Mouse (Mus musculus) hindbrain, embryonic 11.5 days (tissue): ENCODE measurements around the gene St8sia1. TPM values are rescaled to one million over a fixed set of nuclear protein-coding genes. Genes with fewer than 3 reads are reported as not detected.

ENCODE experiments used
- ATAC-seq: fragments of 200-750 bp; cut with Nextera tagmentation; 2 replicates; pipeline ENCODE4 v1.8.0; 2017; ENCODE audit warnings: mild to moderate bottlenecking, moderate TSS enrichment, moderate library complexity; ENCODE audit not compliant: low FRiP score
- DNase-seq: peaks from one replicate; pipeline ENCODE4 v3.0.0-alpha.2; 2015; ENCODE audit warnings: low spot score
- H3K27ac ChIP-seq: fragments of 300-500 bp; sonication (generic); 2 replicates; pipeline ENCODE4 v1.5.1; 2014; ENCODE audit warnings: mild to moderate bottlenecking, low read depth, low read length
- H3K27me3 ChIP-seq: fragments of 300-500 bp; sonication (generic); 2 replicates; pipeline ENCODE4 v1.6.1; 2014; ENCODE audit warnings: mild to moderate bottlenecking, low read length, moderate library complexity, mixed read lengths; ENCODE audit not compliant: control insufficient read depth, insufficient read depth
- H3K36me3 ChIP-seq: fragments of 300-500 bp; sonication (generic); 2 replicates; pipeline ENCODE4 v1.6.1; 2014; ENCODE audit warnings: mild to moderate bottlenecking, low read length, moderate library complexity, mixed read lengths; ENCODE audit not compliant: control insufficient read depth, insufficient read depth
- H3K4me1 ChIP-seq: fragments of 300-500 bp; sonication (generic); replicated peaks from 2 replicates; pipeline ENCODE4 v1.6.1; 2014; ENCODE audit warnings: low read length, mixed read lengths; ENCODE audit not compliant: control insufficient read depth, insufficient read depth
- H3K4me2 ChIP-seq: fragments of 300-500 bp; sonication (generic); replicated peaks from 2 replicates; pipeline ENCODE4 v1.6.1; 2014; ENCODE audit warnings: mild to moderate bottlenecking, low read depth, low read length
- H3K4me3 ChIP-seq: fragments of 300-500 bp; sonication (generic); 2 replicates; pipeline ENCODE4 v1.5.1; 2014; ENCODE audit warnings: low read depth, low read length
- H3K9ac ChIP-seq: fragments of 300-500 bp; sonication (generic); 2 replicates; pipeline ENCODE4 v1.6.1; 2014; ENCODE audit warnings: low read depth, low read length
- H3K9me3 ChIP-seq: fragments of 300-500 bp; sonication (generic); 2 replicates; pipeline ENCODE4 v1.6.1; 2016; ENCODE audit warnings: low read length; ENCODE audit not compliant: control insufficient read depth
- WGBS: fragments of 180-500 bp; shearing (Covaris S2); extraction: QIAGEN DNeasy Blood & Tissue Kit; methylation state at CpG from one replicate; pipeline ENCODE4 v1.1.7; 2014; 5-methylcytosine and 5-hydroxymethylcytosine counted together
- polyA plus RNA-seq: library from polyadenylated mRNA; unstranded; fragments of >200 nt; fragmentation: Nextera tagmentation; extraction: Ambion mirVana; gene quantifications from 2 replicates; pipeline ENCODE4 v1.2.1, GENCODE M21; 2014

The St8sia1 gene
- polyA plus RNA-seq, 1 experiment from 2014 or later, result 5.1 TPM

DNA sequence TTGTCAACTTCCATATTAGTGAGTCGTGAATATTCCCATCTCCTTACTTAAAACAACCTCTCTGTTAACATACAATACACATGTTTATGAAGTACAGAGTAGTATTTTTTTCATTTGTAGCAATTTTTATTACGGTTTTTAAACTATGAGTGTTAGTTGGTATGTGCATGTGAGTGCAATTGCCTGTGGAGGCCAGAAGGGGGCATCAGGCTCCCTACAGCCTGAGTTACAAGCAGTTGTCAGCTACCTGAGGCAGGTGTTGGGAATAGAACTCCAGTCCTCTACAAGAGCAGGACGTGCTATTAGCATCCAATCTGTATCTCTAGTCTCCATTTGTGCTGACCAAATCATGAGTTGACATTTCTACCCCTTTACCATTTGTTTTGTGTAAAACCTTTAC, 19.8 kb downstream of the St8sia1 start:
- WGBS, result 95% methylated on average over 3 of the region's 3 CpGs

DNA sequence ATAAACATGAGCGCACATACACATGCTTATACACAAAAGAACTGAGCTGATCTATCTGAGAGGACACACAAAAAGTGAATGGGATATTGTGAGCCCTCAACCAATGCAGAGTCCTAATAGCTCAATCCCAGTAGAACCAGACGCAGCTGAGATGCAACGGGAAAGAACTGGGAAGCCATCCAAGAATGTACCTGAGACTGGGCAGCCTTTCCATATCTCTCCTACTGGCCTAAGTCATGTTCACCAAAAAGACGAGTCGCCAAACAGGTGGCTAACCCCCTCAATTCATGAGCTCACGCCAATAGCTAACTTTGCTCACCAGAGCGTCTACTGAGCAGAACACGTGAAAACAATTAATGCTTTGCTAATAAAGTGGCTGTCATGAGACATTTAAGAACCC, 20.8 kb downstream of the St8sia1 start:
- Histone ChIP-seq H3K9me3 (no peaks in the 10 kb centered on the region), H3K27me3 (no peaks in the 10 kb centered on the region), H3K9ac (no peak overlapping the region), H3K27ac (no peak overlapping the region), H3K4me1 (no peaks in the 10 kb centered on the region), H3K4me2 (no peak overlapping the region), H3K4me3 (no peak overlapping the region), H3K36me3 (no peaks in the 10 kb centered on the region)
- WGBS, result 96% methylated on average over 8 of the region's 8 CpGs
- no peak for ATAC-seq
- no peak for DNase-seq

More for the DNA sequence above, 19.8 kb downstream of the St8sia1 start:
- Histone ChIP-seq H3K27ac (no peak overlapping the region), H3K4me1 (no peaks in the 10 kb centered on the region), H3K4me3 (no peak overlapping the region), H3K9me3 (no peaks in the 10 kb centered on the region), H3K9ac (no peak overlapping the region), H3K4me2 (no peak overlapping the region), H3K36me3 (no peaks in the 10 kb centered on the region), H3K27me3 (no peaks in the 10 kb centered on the region)
- DNase-seq, result no peak
- ATAC-seq, result no peak

DNA sequence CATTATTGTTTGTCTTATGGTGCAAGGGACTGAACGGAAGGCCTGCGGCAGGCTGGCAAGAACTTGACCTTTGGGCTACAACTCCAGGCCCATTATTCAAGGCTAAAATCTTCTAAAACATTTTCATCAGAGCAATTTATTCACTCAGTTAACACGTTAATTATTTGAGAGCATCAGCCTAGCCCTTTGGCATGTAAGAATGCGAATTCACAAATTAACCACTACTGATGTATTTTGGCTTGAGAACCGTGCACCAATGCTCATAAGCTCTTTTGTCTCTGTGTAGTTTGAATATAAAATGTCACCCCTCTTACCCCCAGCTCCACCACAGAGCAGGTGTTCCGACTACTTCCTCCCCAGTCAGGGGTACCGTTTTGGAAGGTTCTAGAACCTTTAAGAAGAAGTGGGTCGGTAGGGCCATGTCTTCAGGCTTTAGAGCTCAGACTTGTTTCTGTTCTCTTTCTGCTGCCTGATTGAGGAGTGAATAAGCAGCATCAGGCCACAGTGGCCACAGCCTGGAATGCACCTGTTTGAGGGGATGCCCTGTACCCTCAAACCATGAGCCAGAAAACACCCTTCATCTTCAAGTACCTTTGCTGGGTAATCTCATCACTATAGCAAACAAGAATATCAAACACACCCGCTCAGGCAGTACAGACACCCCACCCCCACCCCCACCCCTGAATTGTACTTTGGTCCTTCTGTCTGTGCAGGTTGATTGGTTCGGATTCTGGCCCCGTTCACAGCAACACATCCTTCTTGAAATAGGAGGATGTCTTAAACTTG, 22.5 kb downstream of the St8sia1 start:
- no peaks in the 10 kb centered on the region for H3K4me1 ChIP-seq
- H3K9me3 ChIP-seq, result no peaks in the 10 kb centered on the region
- no peak for ATAC-seq
- H3K9ac ChIP-seq, result no peak overlapping the region
- H3K36me3 ChIP-seq, result no peaks in the 10 kb centered on the region
- no peak overlapping the region for H3K27ac ChIP-seq
- H3K4me2 ChIP-seq, result no peak overlapping the region
- no peak overlapping the region for H3K4me3 ChIP-seq
- WGBS, result 90% methylated on average over 11 of the region's 11 CpGs
- H3K27me3 ChIP-seq, result no peaks in the 10 kb centered on the region
- DNase-seq, result no peak

DNA sequence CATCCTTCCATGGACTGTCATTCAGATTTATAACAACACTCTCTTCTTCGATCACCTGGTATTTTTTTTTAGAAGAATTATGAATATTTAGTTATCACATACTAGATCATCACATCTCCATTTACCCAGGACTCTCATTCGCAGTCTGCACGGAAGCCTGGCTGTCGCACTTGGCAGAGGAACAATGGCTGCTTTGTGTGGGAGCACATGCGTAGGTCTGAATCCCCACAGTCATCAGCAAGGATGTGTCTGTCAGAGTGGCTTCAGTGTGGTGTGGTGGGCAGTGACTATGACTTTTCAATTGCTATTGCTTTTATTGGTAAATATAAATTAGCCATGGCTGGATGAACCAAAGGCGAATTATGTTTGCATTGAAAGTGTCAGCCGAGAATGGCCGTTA, 23.2 kb downstream of the St8sia1 start:
- 72% methylated on average over 8 of the region's 8 CpGs for WGBS
- Histone ChIP-seq H3K4me1 (no peaks in the 10 kb centered on the region), H3K4me2 (no peak overlapping the region), H3K27ac (no peak overlapping the region), H3K9me3 (no peaks in the 10 kb centered on the region), H3K4me3 (no peak overlapping the region), H3K9ac (no peak overlapping the region), H3K36me3 (no peaks in the 10 kb centered on the region), H3K27me3 (no peaks in the 10 kb centered on the region)
- DNase-seq (peak; percentile 38), ATAC-seq (peak; percentile 74; the same call in 1 of the 2 replicates)

DNA sequence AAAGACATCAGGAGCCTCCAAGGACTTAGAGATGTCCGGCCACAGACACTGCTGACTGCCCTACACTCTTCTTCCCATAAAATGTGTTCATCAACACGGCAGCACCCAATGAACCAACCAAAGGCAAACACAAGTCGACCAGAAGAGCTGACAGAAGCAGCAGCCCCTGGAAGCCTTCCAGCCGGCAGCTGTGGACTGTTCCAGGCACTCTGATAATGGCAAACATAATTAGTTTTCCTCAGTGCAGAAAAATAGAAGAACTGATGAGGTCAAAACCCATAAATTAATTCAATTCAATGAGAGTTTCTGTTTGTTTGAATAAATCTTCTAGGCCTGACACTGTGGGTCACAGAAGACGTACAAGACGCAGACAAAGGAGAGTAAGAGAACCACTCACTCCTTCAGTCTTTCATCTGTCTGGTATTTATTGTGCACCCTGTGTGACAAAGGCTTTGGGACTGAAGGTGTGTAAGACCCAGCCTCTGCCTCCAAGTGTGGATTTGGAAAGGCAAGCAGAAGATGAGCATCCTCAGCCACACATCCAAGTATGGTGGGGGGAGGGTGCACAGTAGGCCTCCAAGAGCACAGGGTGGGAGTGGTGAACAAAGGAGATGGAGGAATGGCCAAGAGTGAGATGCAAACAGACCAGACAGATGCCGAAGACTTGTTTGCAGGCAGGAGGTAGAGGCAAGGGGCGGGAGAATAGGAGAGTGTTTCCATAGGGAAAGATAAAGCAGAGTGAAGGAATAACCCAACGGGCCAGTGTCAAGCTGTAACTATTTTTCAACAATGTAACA, 25.5 kb downstream of the St8sia1 start:
- no peaks in the 10 kb centered on the region for H3K4me1 ChIP-seq
- H3K4me2 ChIP-seq, result no peak overlapping the region
- DNase-seq (no peak), ATAC-seq (no peak)
- H3K27me3 ChIP-seq, result no peaks in the 10 kb centered on the region
- no peaks in the 10 kb centered on the region for H3K9me3 ChIP-seq
- WGBS, result 70% methylated on average over 9 of the region's 9 CpGs
- H3K9ac ChIP-seq, result no peak overlapping the region
- no peak overlapping the region for H3K4me3 ChIP-seq
- no peaks in the 10 kb centered on the region for H3K36me3 ChIP-seq
- no peak overlapping the region for H3K27ac ChIP-seq

DNA sequence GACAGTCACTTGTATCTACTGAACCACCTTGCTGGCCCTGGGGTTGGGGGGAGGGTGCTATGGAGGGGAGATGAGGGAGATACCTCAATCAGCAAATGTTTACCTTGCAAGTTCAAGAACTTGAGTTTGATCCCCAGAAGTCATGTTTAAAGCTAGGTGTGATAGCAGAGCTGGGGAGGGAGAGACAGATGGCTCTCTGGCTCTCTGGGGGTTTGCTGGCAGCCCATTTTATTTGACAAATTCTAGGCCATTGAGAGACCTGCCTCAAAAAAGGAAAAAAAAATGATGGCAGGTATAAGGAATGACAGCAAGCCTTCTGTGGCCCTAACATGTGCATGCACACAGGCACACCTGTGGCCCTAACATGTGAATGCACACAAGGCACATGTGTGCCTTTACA, 26.2 kb downstream of the St8sia1 start:
- no peaks in the 10 kb centered on the region for H3K36me3 ChIP-seq
- H3K4me3 ChIP-seq, result no peak overlapping the region
- H3K9me3 ChIP-seq, result no peaks in the 10 kb centered on the region
- H3K27ac ChIP-seq, result no peak overlapping the region
- H3K4me2 ChIP-seq, result no peak overlapping the region
- H3K9ac ChIP-seq, result no peak overlapping the region
- no peaks in the 10 kb centered on the region for H3K4me1 ChIP-seq
- DNase-seq (no peak), ATAC-seq (no peak)
- no peaks in the 10 kb centered on the region for H3K27me3 ChIP-seq

DNA sequence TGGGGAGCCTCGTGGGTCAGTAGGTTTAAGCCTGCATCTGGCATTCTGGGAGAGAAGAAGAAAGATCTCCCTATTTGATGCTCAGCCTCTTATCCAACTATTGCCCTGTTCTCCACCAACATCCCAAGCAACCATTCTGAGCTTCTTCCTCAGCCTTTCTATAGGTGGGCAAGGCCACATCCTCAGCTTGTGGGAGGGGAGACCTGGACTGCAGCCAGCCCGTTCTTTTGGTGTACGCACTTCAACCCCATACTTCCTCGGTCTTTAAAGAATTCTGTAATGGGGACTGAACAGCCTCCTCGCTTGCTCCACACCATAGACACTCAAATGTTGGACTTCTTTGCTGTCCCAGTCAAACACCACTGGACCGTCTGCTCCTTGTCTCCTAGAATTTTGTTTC, 31.7 kb downstream of the St8sia1 start:
- H3K4me1 ChIP-seq, result no peaks in the 10 kb centered on the region
- H3K27ac ChIP-seq, result no peak overlapping the region
- H3K36me3 ChIP-seq, result no peaks in the 10 kb centered on the region
- ATAC-seq, result no peak
- no peak overlapping the region for H3K4me3 ChIP-seq
- no peak for DNase-seq
- no peak overlapping the region for H3K9ac ChIP-seq
- H3K9me3 ChIP-seq, result no peaks in the 10 kb centered on the region
- H3K4me2 ChIP-seq, result no peak overlapping the region
- no peaks in the 10 kb centered on the region for H3K27me3 ChIP-seq
- 89% methylated on average over 6 of the region's 6 CpGs for WGBS

DNA sequence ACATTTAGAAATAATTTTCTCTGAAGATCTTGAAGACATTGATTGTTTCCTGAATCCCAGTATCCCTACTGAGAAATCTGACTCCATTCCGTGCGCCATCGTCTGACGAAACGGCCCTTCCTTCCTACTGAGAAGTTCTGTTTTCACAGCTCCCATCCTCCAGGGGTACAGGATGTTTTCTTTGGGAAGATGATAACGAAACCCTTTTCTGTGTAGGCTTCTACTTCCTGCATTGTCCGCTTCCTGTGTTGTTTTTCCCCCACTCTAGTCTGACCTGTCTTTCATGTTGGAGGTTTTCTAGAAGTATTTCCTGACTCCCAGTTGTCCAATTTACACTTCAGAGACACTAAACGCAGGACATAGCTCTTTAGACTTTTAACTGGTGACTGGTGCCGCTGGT, 32.1 kb downstream of the St8sia1 start:
- Histone ChIP-seq H3K27me3 (no peaks in the 10 kb centered on the region), H3K36me3 (no peaks in the 10 kb centered on the region), H3K9ac (no peak overlapping the region), H3K27ac (no peak overlapping the region), H3K4me1 (no peaks in the 10 kb centered on the region), H3K4me2 (no peak overlapping the region), H3K9me3 (no peaks in the 10 kb centered on the region), H3K4me3 (no peak overlapping the region)
- WGBS, result 66% methylated on average over 9 of the region's 9 CpGs
- ATAC-seq (no peak), DNase-seq (no peak)
